Mouse (Mus musculus) liver, embryonic 16.5 days (tissue): Measurements from ENCODE around the gene Dlg5. TPM values are rescaled to one million over a fixed set of nuclear protein-coding genes. Genes with fewer than 3 reads are reported as not detected.

Experiments used
- ATAC-seq: fragments of 200-750 bp; cut with Nextera tagmentation; 2 replicates; pipeline ENCODE4 v1.8.0; 2017; ENCODE audit warnings: low read depth, mild to moderate bottlenecking, moderate number of reproducible peaks, moderate library complexity
- H3K27ac ChIP-seq: fragments of 300-500 bp; sonication (generic); 2 replicates; pipeline ENCODE4 v1.5.1; 2014; ENCODE audit warnings: mild to moderate bottlenecking, low read length
- H3K27me3 ChIP-seq: fragments of 300-500 bp; sonication (generic); 2 replicates; pipeline ENCODE4 v1.6.1; 2014; ENCODE audit warnings: low read depth, low read length, mixed read lengths; ENCODE audit not compliant: control insufficient read depth, insufficient read depth
- H3K36me3 ChIP-seq: fragments of 300-500 bp; sonication (generic); 2 replicates; pipeline ENCODE4 v1.6.1; 2014; ENCODE audit warnings: mild to moderate bottlenecking; ENCODE audit not compliant: control insufficient read depth, insufficient read depth
- H3K4me1 ChIP-seq: fragments of 300-500 bp; sonication (generic); 2 replicates; pipeline ENCODE4 v1.6.1; 2014; ENCODE audit warnings: low read depth, low read length, mixed read lengths; ENCODE audit not compliant: control insufficient read depth
- H3K4me2 ChIP-seq: fragments of 300-500 bp; sonication (generic); 2 replicates; pipeline ENCODE4 v1.6.1; 2014; ENCODE audit warnings: low read depth, low read length, mixed read lengths
- H3K4me3 ChIP-seq: fragments of 300-500 bp; sonication (generic); 2 replicates; pipeline ENCODE4 v1.5.1; 2014; ENCODE audit warnings: low read depth, mild to moderate bottlenecking, low read length
- H3K9ac ChIP-seq: fragments of 300-500 bp; sonication (generic); 2 replicates; pipeline ENCODE4 v1.6.1; 2014; ENCODE audit warnings: low read depth, low read length
- H3K9me3 ChIP-seq: fragments of 300-500 bp; sonication (generic); replicated peaks from 2 replicates; pipeline ENCODE4 v1.6.1; 2016; ENCODE audit warnings: low read length; ENCODE audit not compliant: control insufficient read depth
- WGBS: fragments of 180-500 bp; shearing (Covaris S2); extraction: QIAGEN DNeasy Blood & Tissue Kit; methylation state at CpG from one replicate; pipeline ENCODE4 v1.1.7; 2014; ENCODE audit not compliant: insufficient replicate concordance; 5-methylcytosine and 5-hydroxymethylcytosine counted together
- polyA plus RNA-seq: library from polyadenylated mRNA; unstranded; fragments of >200 nt; fragmentation: Nextera tagmentation; extraction: Ambion mirVana; gene quantifications from 2 replicates; pipeline ENCODE4 v1.2.1, GENCODE M21; 2015

The Dlg5 gene
- polyA plus RNA-seq, 1 experiment from 2014 or later: 0.77 TPM

- no peak for ATAC-seq
- Histone ChIP-seq H3K4me3 (no peak overlapping the region), H3K9me3 (no peaks in the 10 kb centered on the region), H3K4me2 (no peak overlapping the region), H3K4me1 (no peaks in the 10 kb centered on the region), H3K9ac (no peak overlapping the region), H3K36me3 (no peaks in the 10 kb centered on the region), H3K27ac (no peak overlapping the region), H3K27me3 (no peaks in the 10 kb centered on the region)
- 71% methylated on average over 1 of the region's 1 CpGs for WGBS
Observed at GRCm38 (mm10) chr14:24269571-24269970, 23.9 kb upstream of the Dlg5 start.

GRCm38 (mm10) chr14:24262915-24263314, 17.2 kb upstream of the Dlg5 start:
- Histone ChIP-seq H3K9ac (no peak overlapping the region), H3K9me3 (no peaks in the 10 kb centered on the region), H3K4me3 (no peak overlapping the region), H3K27ac (no peak overlapping the region), H3K27me3 (no peaks in the 10 kb centered on the region), H3K36me3 (no peaks in the 10 kb centered on the region), H3K4me1 (no peaks in the 10 kb centered on the region), H3K4me2 (no peak overlapping the region)
- 53% methylated on average over 2 of the region's 2 CpGs for WGBS
- no peak for ATAC-seq

GRCm38 (mm10) chr14:24262382-24262781, 16.7 kb upstream of the Dlg5 start:
- ATAC-seq: no peak
- H3K9me3 ChIP-seq: no peaks in the 10 kb centered on the region
- H3K36me3 ChIP-seq: no peaks in the 10 kb centered on the region
- H3K4me2 ChIP-seq: no peak overlapping the region
- H3K4me1 ChIP-seq: no peaks in the 10 kb centered on the region
- no peak overlapping the region for H3K9ac ChIP-seq
- 54% methylated on average over 6 of the region's 6 CpGs for WGBS
- no peak overlapping the region for H3K27ac ChIP-seq
- H3K27me3 ChIP-seq: no peaks in the 10 kb centered on the region
- H3K4me3 ChIP-seq: no peak overlapping the region

GRCm38 (mm10) chr14:24260391-24260790, 14.7 kb upstream of the Dlg5 start:
- Histone ChIP-seq H3K9me3 (no peaks in the 10 kb centered on the region), H3K27me3 (no peaks in the 10 kb centered on the region; the same call in 1 of the 2 replicates), H3K4me1 (no peaks in the 10 kb centered on the region), H3K9ac (no peak overlapping the region), H3K4me3 (no peak overlapping the region), H3K27ac (no peak overlapping the region), H3K4me2 (no peak overlapping the region), H3K36me3 (no peaks in the 10 kb centered on the region)
- no peak for ATAC-seq
- WGBS: 40% methylated on average over 4 of the region's 4 CpGs

GRCm38 (mm10) chr14:24255956-24256355, 10.2 kb upstream of the Dlg5 start:
- Histone ChIP-seq H3K9me3 (no peaks in the 10 kb centered on the region), H3K9ac (no peak overlapping the region), H3K4me1 (no peaks in the 10 kb centered on the region), H3K36me3 (no peaks in the 10 kb centered on the region), H3K27me3 (no peaks in the 10 kb centered on the region; the same call in none of the 2 replicates), H3K4me2 (no peak overlapping the region), H3K4me3 (no peak overlapping the region), H3K27ac (no peak overlapping the region)
- ATAC-seq: no peak
- WGBS: 21% methylated on average over 2 of the region's 2 CpGs

- H3K27ac ChIP-seq: no peak overlapping the region
- 8% methylated on average over 8 of the region's 8 CpGs for WGBS
- ATAC-seq: peak; percentile 41; the same call in 1 of the 2 replicates
- H3K4me3 ChIP-seq: no peak overlapping the region
- no peaks in the 10 kb centered on the region for H3K36me3 ChIP-seq
- H3K4me2 ChIP-seq: no peak overlapping the region
- H3K9ac ChIP-seq: no peak overlapping the region
- H3K4me1 ChIP-seq: no peaks in the 10 kb centered on the region
- H3K9me3 ChIP-seq: no peaks in the 10 kb centered on the region
- no peaks in the 10 kb centered on the region; the same call in none of the 2 replicates for H3K27me3 ChIP-seq
Observed at GRCm38 (mm10) chr14:24253611-24254202, 8.0 kb upstream of the Dlg5 start.

GRCm38 (mm10) chr14:24251326-24251725, 5.6 kb upstream of the Dlg5 start:
- H3K27me3 ChIP-seq: peaks cover 16% of the 10 kb centered on the region
- no peak overlapping the region for H3K27ac ChIP-seq
- no peaks in the 10 kb centered on the region for H3K9me3 ChIP-seq
- H3K36me3 ChIP-seq: no peaks in the 10 kb centered on the region
- no peak overlapping the region for H3K4me3 ChIP-seq
- no peak overlapping the region for H3K4me2 ChIP-seq
- no peaks in the 10 kb centered on the region for H3K4me1 ChIP-seq
- no peak overlapping the region for H3K9ac ChIP-seq
- WGBS: 49% methylated on average over 1 of the region's 1 CpGs
- no peak for ATAC-seq

- Histone ChIP-seq H3K4me2 (no peak overlapping the region), H3K9me3 (no peaks in the 10 kb centered on the region), H3K27me3 (peaks cover 29% of the 10 kb centered on the region), H3K4me1 (no peaks in the 10 kb centered on the region), H3K27ac (no peak overlapping the region), H3K9ac (no peak overlapping the region), H3K4me3 (no peak overlapping the region), H3K36me3 (no peaks in the 10 kb centered on the region)
- ATAC-seq: no peak
- WGBS: 24% methylated on average over 2 of the region's 2 CpGs
Observed at GRCm38 (mm10) chr14:24249926-24250325, 4.2 kb upstream of the Dlg5 start.

GRCm38 (mm10) chr14:24244330-24245176, 1.2 kb downstream of the Dlg5 start:
- peak; percentile 41 for ATAC-seq
- H3K27me3 ChIP-seq: peaks cover 54% of the 10 kb centered on the region
- no peak overlapping the region for H3K27ac ChIP-seq

More at GRCm38 (mm10) chr14:24244330-24245176, 1.2 kb downstream of the Dlg5 start:
- Histone ChIP-seq H3K4me1 (no peaks in the 10 kb centered on the region), H3K4me3 (peak overlapping the region; percentile 61), H3K36me3 (no peaks in the 10 kb centered on the region), H3K9ac (peak overlapping the region; percentile 58; the same call in 1 of the 2 replicates), H3K4me2 (peak overlapping the region; percentile 55), H3K9me3 (no peaks in the 10 kb centered on the region)
- WGBS: 2% methylated on average over 38 of the region's 40 CpGs
